Mouse (Mus musculus) lung, embryonic 15.5 days (tissue): ENCODE results near the gene Zbtb20. TPM values are rescaled to one million over a fixed set of nuclear protein-coding genes. Genes with fewer than 3 reads are reported as not detected.

Experiments
- ATAC-seq: fragments of 200-750 bp; cut with Nextera tagmentation; 2 replicates; pipeline ENCODE4 v1.8.0; 2017; ENCODE audit warnings: moderate number of reproducible peaks, borderline replicate concordance; ENCODE audit not compliant: low FRiP score, low TSS enrichment; ENCODE audit errors: extremely low read depth
- H3K27ac ChIP-seq: fragments of 300-500 bp; sonication (generic); 2 replicates; pipeline ENCODE4 v1.5.1; 2015; ENCODE audit warnings: moderate library complexity, mild to moderate bottlenecking, inconsistent platforms
- H3K27me3 ChIP-seq: fragments of 300-500 bp; sonication (generic); 2 replicates; pipeline ENCODE4 v1.6.1; 2015; ENCODE audit warnings: inconsistent platforms
- H3K36me3 ChIP-seq: fragments of 300-500 bp; sonication (generic); 2 replicates; pipeline ENCODE4 v1.6.1; 2015; ENCODE audit warnings: inconsistent platforms
- H3K4me1 ChIP-seq: fragments of 300-500 bp; sonication (generic); 2 replicates; pipeline ENCODE4 v1.6.1; 2015; ENCODE audit warnings: inconsistent platforms
- H3K4me2 ChIP-seq: fragments of 300-500 bp; sonication (generic); 2 replicates; pipeline ENCODE4 v1.6.1; 2015; ENCODE audit warnings: inconsistent platforms, mild to moderate bottlenecking, moderate library complexity
- H3K4me3 ChIP-seq: fragments of 300-500 bp; sonication (generic); 2 replicates; pipeline ENCODE4 v1.5.1; 2015; ENCODE audit warnings: mild to moderate bottlenecking, inconsistent platforms
- H3K9ac ChIP-seq: fragments of 300-500 bp; sonication (generic); 2 replicates; pipeline ENCODE4 v1.6.1; 2015; ENCODE audit warnings: inconsistent platforms
- H3K9me3 ChIP-seq: fragments of 300-500 bp; sonication (generic); 2 replicates; pipeline ENCODE4 v1.6.1; 2016; ENCODE audit warnings: inconsistent platforms
- whole genome bisulfite sequencing: fragments of 180-500 bp; shearing (Covaris S2); methylation state at CpG from one replicate; pipeline ENCODE4 v1.1.7; 2015; 5-methylcytosine and 5-hydroxymethylcytosine counted together
- polyA plus RNA-seq: library from polyadenylated mRNA; unstranded; fragments of >200 nt; fragmentation: Nextera tagmentation; extraction: Ambion mirVana; gene quantifications from 2 replicates; pipeline ENCODE4 v1.2.1, GENCODE M21; 2015

Zbtb20 gene
- polyA plus RNA-seq, 1 experiment from 2014 or later: 22.1 TPM

DNA sequence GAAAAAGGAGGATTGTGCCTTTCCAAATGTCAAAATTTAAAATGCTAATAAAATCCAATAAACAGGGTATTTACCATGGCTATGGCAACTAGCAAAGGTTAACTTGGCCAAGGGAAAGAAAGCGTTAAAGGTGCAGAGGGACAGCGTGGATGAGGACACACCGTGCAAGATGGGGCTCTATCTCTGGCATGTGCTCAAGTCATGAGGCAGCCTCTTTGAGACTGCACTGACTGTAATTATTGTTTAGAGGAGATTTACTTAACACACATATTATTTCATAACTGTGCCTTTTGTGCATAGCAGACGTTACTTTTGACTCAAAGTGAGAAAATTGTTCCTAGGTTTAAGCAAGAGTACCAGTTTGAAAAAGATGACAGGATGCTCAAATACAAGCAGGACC is 554.3 kb downstream of the Zbtb20 start:
- no peak for ATAC-seq

DNA sequence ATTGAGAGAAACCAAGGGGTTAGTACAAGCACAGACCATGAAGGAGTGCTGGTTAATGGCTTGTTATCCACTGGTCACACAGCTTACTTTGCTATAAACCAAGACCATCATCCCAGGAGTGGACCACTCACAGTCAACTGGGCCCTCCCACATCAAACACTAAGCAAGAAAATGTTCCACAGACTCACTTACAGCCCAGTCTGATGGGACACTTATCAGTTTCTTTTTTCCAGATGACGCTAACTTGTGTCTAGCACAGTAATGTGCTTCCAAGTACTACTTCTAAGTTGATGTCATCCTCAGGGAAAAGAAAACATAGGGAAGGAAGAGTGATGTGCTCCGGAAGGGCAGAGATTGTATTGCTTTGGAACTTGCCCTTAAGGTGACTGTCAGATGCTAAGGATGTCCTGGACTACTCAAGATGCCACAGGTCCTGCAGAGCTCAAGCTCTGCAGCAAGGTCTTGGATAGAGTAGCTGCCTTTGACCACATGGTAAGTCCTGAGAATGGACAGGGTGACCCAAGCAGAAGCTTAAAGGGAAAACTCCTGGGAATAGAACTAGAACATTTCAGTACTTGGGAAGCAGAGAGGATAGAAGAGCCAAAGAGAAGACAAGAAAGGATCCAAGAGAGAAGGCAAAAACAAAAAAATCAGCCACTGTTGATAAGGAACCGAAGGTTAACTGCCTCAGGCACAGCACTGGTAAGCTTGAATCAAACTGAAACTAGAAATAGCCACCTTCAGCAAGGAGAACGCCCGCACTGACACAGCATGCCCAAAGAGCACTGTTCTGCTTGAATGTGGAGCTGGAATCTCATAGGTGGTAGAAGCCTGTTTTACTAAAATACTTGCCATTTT is 556.1 kb downstream of the Zbtb20 start:
- no peaks in the 10 kb centered on the region for H3K9me3 ChIP-seq
- no peak overlapping the region for H3K9ac ChIP-seq
- ATAC-seq: no peak
- H3K27me3 ChIP-seq: no peaks in the 10 kb centered on the region
- 71% methylated on average over 5 of the region's 5 CpGs for WGBS
- H3K4me2 ChIP-seq: no peak overlapping the region
- no peak overlapping the region for H3K27ac ChIP-seq
- H3K4me1 ChIP-seq: no peaks in the 10 kb centered on the region
- no peaks in the 10 kb centered on the region for H3K36me3 ChIP-seq
- H3K4me3 ChIP-seq: no peak overlapping the region

More for the DNA sequence above, 554.3 kb downstream of the Zbtb20 start:
- Histone ChIP-seq H3K4me1 (no peaks in the 10 kb centered on the region), H3K27me3 (no peaks in the 10 kb centered on the region), H3K27ac (no peak overlapping the region), H3K4me2 (no peak overlapping the region), H3K36me3 (no peaks in the 10 kb centered on the region), H3K9me3 (no peaks in the 10 kb centered on the region), H3K9ac (no peak overlapping the region), H3K4me3 (no peak overlapping the region)
- 64% methylated on average over 4 of the region's 4 CpGs for WGBS

DNA sequence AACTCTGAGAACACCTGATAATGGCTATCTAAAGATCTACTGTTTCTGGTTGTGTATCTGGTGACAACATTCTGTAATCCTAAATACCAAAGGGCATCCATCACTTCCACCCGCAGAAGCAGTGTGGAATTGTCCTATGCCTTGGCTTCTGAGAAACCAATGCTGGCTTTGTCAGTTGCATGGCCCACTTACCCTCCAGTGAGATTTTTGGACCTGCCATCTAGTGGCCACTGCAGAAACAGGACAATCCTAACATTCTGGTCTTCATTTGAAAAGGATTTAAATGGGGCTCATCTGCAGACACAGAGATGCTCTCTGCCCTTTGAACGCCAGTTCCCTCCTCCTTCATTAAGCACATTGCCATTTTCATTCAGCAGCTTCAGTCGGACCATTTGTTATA is 559.3 kb downstream of the Zbtb20 start:
- 58% methylated on average over 3 of the region's 3 CpGs for WGBS

DNA sequence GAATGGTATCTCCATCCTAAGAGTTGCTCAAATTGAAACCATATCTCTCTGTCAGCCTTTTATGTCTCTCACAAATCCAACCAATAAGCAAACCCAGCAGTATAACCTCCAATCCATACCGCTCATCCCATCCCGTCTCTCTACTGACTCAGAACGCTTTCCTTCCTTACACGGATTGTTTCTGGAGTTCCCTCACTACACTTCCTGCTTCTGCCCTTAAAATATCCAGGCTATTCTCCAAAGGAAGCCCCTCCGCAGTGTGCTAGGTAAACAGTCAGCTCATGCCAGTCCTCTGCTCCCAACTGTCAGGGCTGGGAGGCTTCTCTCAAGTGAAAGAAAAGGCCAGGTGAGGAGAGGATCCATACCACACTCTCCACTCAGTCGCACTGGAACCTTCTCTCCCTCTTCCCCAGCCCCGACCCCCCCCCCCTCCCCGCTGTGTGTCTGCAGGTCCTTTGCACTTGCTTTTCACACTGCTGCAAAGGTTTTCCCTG is 563.2 kb downstream of the Zbtb20 start:
- ATAC-seq: no peak

More for the DNA sequence above, 559.3 kb downstream of the Zbtb20 start:
- no peaks in the 10 kb centered on the region for H3K9me3 ChIP-seq
- no peak overlapping the region for H3K9ac ChIP-seq
- no peak overlapping the region for H3K4me3 ChIP-seq
- H3K27me3 ChIP-seq: no peaks in the 10 kb centered on the region
- H3K4me1 ChIP-seq: no peaks in the 10 kb centered on the region
- H3K36me3 ChIP-seq: no peaks in the 10 kb centered on the region
- no peak overlapping the region for H3K4me2 ChIP-seq
- ATAC-seq: no peak
- no peak overlapping the region for H3K27ac ChIP-seq

GRCm38 (mm10) chr16:43441392-43441791 is 565.7 kb downstream of the Zbtb20 start:
- no peak for ATAC-seq

More for the DNA sequence above, 563.2 kb downstream of the Zbtb20 start:
- Histone ChIP-seq H3K9ac (no peak overlapping the region), H3K27ac (no peak overlapping the region), H3K27me3 (no peaks in the 10 kb centered on the region), H3K36me3 (no peaks in the 10 kb centered on the region), H3K4me3 (no peak overlapping the region), H3K9me3 (no peaks in the 10 kb centered on the region), H3K4me1 (no peaks in the 10 kb centered on the region), H3K4me2 (no peak overlapping the region)
- WGBS: 53% methylated on average over 8 of the region's 8 CpGs

GRCm38 (mm10) chr16:43443034-43443433 is 567.4 kb downstream of the Zbtb20 start:
- H3K4me1 ChIP-seq: no peaks in the 10 kb centered on the region
- H3K27ac ChIP-seq: no peak overlapping the region
- H3K27me3 ChIP-seq: no peaks in the 10 kb centered on the region
- H3K9me3 ChIP-seq: no peaks in the 10 kb centered on the region
- no peak overlapping the region for H3K4me2 ChIP-seq
- H3K4me3 ChIP-seq: no peak overlapping the region
- 90% methylated on average over 2 of the region's 2 CpGs for WGBS
- ATAC-seq: no peak
- no peak overlapping the region for H3K9ac ChIP-seq
- H3K36me3 ChIP-seq: no peaks in the 10 kb centered on the region

More at GRCm38 (mm10) chr16:43441392-43441791, 565.7 kb downstream of the Zbtb20 start:
- Histone ChIP-seq H3K27me3 (no peaks in the 10 kb centered on the region), H3K27ac (no peak overlapping the region), H3K4me1 (no peaks in the 10 kb centered on the region), H3K9me3 (no peaks in the 10 kb centered on the region), H3K4me3 (no peak overlapping the region), H3K36me3 (no peaks in the 10 kb centered on the region), H3K4me2 (no peak overlapping the region), H3K9ac (no peak overlapping the region)
- WGBS: 63% methylated on average over 6 of the region's 6 CpGs

GRCm38 (mm10) chr16:43448141-43448981 is 572.7 kb downstream of the Zbtb20 start:
- WGBS: 89% methylated on average over 5 of the region's 5 CpGs
- no peak overlapping the region for H3K4me2 ChIP-seq
- no peaks in the 10 kb centered on the region for H3K36me3 ChIP-seq
- H3K27ac ChIP-seq: no peak overlapping the region
- no peak for ATAC-seq
- H3K9ac ChIP-seq: no peak overlapping the region
- no peaks in the 10 kb centered on the region for H3K27me3 ChIP-seq
- H3K9me3 ChIP-seq: no peaks in the 10 kb centered on the region
- H3K4me1 ChIP-seq: no peaks in the 10 kb centered on the region
- H3K4me3 ChIP-seq: no peak overlapping the region

- ATAC-seq: no peak
These were observed 578.8 kb downstream of the Zbtb20 start for GRCm38 (mm10) chr16:43454370-43454934.

GRCm38 (mm10) chr16:43456446-43457172 is 580.9 kb downstream of the Zbtb20 start:
- 51% methylated on average over 8 of the region's 8 CpGs for WGBS
- H3K4me2 ChIP-seq: no peak overlapping the region
- no peaks in the 10 kb centered on the region for H3K9me3 ChIP-seq
- no peaks in the 10 kb centered on the region for H3K4me1 ChIP-seq
- ATAC-seq: no peak
- no peaks in the 10 kb centered on the region for H3K27me3 ChIP-seq
- H3K9ac ChIP-seq: no peak overlapping the region
- H3K36me3 ChIP-seq: no peaks in the 10 kb centered on the region
- H3K4me3 ChIP-seq: no peak overlapping the region
- no peak overlapping the region for H3K27ac ChIP-seq

More at GRCm38 (mm10) chr16:43454370-43454934, 578.8 kb downstream of the Zbtb20 start:
- Histone ChIP-seq H3K27me3 (no peaks in the 10 kb centered on the region), H3K4me1 (no peaks in the 10 kb centered on the region), H3K9ac (no peak overlapping the region), H3K27ac (no peak overlapping the region), H3K4me3 (no peak overlapping the region), H3K4me2 (no peak overlapping the region), H3K9me3 (no peaks in the 10 kb centered on the region), H3K36me3 (no peaks in the 10 kb centered on the region)
- WGBS: 50% methylated on average over 4 of the region's 4 CpGs

- H3K27me3 ChIP-seq: no peaks in the 10 kb centered on the region
- no peaks in the 10 kb centered on the region for H3K4me1 ChIP-seq
- no peak overlapping the region for H3K4me2 ChIP-seq
- no peak for ATAC-seq
- H3K36me3 ChIP-seq: no peaks in the 10 kb centered on the region
- H3K9me3 ChIP-seq: no peaks in the 10 kb centered on the region
- H3K4me3 ChIP-seq: no peak overlapping the region
- WGBS: 81% methylated on average over 8 of the region's 8 CpGs
- H3K27ac ChIP-seq: no peak overlapping the region
- H3K9ac ChIP-seq: no peak overlapping the region
These were observed 582.1 kb downstream of the Zbtb20 start for GRCm38 (mm10) chr16:43457814-43458213.

GRCm38 (mm10) chr16:43458726-43459223 is 583.1 kb downstream of the Zbtb20 start:
- no peak overlapping the region for H3K27ac ChIP-seq
- H3K4me2 ChIP-seq: no peak overlapping the region
- no peak for ATAC-seq
- H3K9me3 ChIP-seq: no peaks in the 10 kb centered on the region
- no peak overlapping the region for H3K4me3 ChIP-seq
- no peak overlapping the region for H3K9ac ChIP-seq
- 64% methylated on average over 7 of the region's 7 CpGs for WGBS
- H3K4me1 ChIP-seq: no peaks in the 10 kb centered on the region
- H3K27me3 ChIP-seq: no peaks in the 10 kb centered on the region
- H3K36me3 ChIP-seq: no peaks in the 10 kb centered on the region
